Mouse (Mus musculus): ENCODE results near the gene Gm9944. TPM values are rescaled to one million over a fixed set of nuclear protein-coding genes. Genes with fewer than 3 reads are reported as not detected.
A peak's percentile ranks its signal among the peaks of the same experiment; 100 is the strongest.

The Gm9944 gene
- total and polyA plus RNA-seq, 2 experiments from 2014 or later, result not detected

DNA sequence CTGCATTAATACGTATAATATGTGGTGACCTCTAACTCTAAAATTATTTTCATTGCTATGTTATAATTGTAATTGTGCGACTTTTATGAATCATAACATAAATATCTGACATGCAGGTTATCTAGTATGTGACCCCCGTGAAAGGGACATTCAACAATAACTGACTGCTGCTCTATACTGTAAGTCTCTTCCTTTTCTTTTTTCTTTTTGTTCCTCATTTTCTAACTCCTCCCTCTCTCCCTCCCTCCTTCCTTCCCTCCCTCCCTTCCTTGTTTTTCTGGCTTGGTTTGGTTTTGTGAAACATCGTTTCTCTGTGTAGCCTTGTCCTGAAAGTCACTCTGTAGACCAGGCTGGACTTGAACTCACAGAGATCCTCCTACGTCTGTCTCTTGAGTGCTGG lies 28.5 kb downstream of the Gm9944 start:
- Histone ChIP-seq H3K36me3 (replicated peaks; ENCODE audit: control insufficient read depth, insufficient read depth, low read length) (no peaks in the 10 kb centered on the region), H3K4me2 (ENCODE audit: low read depth, low read length) (no peak overlapping the region), H3K4me3 (ENCODE audit: low read depth, low read length) (no peak overlapping the region), H3K27ac (ENCODE audit: low read depth) (no peak overlapping the region), H3K9ac (replicated peaks; ENCODE audit: low read depth, low read length) (no peak overlapping the region), H3K4me1 (ENCODE audit: control insufficient read depth, insufficient read depth) (no peaks in the 10 kb centered on the region), H3K9me3 (replicated peaks; ENCODE audit: control insufficient read depth, low read length) (no peaks in the 10 kb centered on the region), H3K27me3 (ENCODE audit: control insufficient read depth, insufficient read depth, low read length) (no peaks in the 10 kb centered on the region)
- no peak for TF ChIP-seq EP300 (IDR thresholded peaks at IDR 0.05; ENCODE audit: low read depth)
- TF ChIP-seq CTCF (IDR thresholded peaks at IDR 0.05; ENCODE audit: low read depth), result no peak
- DNase-seq (ENCODE audit: low spot score) (no peak), ATAC-seq (ENCODE audit: insufficient read depth, low read depth) (no peak)
- 59% methylated on average over 5 of the region's 5 CpGs for WGBS

GRCm38 (mm10) chr4:144420644-144421043 lies 32.5 kb downstream of the Gm9944 start:
- ATAC-seq (ENCODE audit: insufficient read depth, low read depth) (no peak), DNase-seq (ENCODE audit: low spot score) (no peak)
- Histone ChIP-seq H3K4me2 (ENCODE audit: low read depth, low read length) (no peak overlapping the region), H3K4me3 (ENCODE audit: low read depth, low read length) (no peak overlapping the region), H3K9me3 (replicated peaks; ENCODE audit: control insufficient read depth, low read length) (no peaks in the 10 kb centered on the region), H3K9ac (replicated peaks; ENCODE audit: low read depth, low read length) (no peak overlapping the region), H3K27ac (ENCODE audit: low read depth) (no peak overlapping the region), H3K27me3 (ENCODE audit: control insufficient read depth, insufficient read depth, low read length) (no peaks in the 10 kb centered on the region), H3K4me1 (ENCODE audit: control insufficient read depth, insufficient read depth) (no peaks in the 10 kb centered on the region), H3K36me3 (replicated peaks; ENCODE audit: control insufficient read depth, insufficient read depth, low read length) (no peaks in the 10 kb centered on the region)
- TF ChIP-seq CTCF (IDR thresholded peaks at IDR 0.05; ENCODE audit: low read depth), result peak; percentile 37
- TF ChIP-seq EP300 (IDR thresholded peaks at IDR 0.05; ENCODE audit: low read depth), result no peak

DNA sequence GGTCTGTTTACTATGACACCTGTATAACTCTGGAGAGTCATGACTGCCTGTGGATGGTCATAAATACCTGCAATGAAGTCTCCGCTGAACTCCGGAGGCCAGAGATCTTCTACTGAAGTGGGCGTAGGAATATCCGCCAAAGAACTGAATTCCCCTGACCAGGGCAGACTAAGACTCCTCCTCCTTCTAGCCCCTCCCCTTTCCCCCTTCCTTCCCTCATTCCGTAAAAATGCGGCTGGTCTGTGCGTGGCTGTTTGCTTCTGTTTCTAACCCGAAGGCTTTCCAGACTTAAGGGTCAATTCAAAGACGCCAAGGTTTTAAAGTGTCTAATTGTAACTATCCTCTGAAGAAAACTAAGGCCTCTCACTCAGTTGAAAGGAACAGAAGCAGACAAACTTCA lies 44.8 kb downstream of the Gm9944 start, which contains the start of gene Pramef12:
Pramef12 (minus strand) TSS at position 175 of the 400 bp plus-strand sequence.
- H3K27me3 ChIP-seq (ENCODE audit: control insufficient read depth, insufficient read depth, low read length), result no peaks in the 10 kb centered on the region
- no peaks in the 10 kb centered on the region for H3K9me3 ChIP-seq (replicated peaks; ENCODE audit: control insufficient read depth, low read length)
- 66% methylated on average over 9 of the region's 9 CpGs for WGBS
- no peak for DNase-seq (ENCODE audit: low spot score)
- no peak for ATAC-seq (ENCODE audit: insufficient read depth, low read depth)
- no peak within 1 kb of the TSS for H3K4me2 ChIP-seq (ENCODE audit: low read depth, low read length)
- H3K4me1 ChIP-seq (ENCODE audit: control insufficient read depth, insufficient read depth), result 0 out of 2 replicates have a peak, but pooled peaks cover 3% of the 10 kb centered on the region
- H3K9ac ChIP-seq (replicated peaks; ENCODE audit: low read depth, low read length), result no peak within 1 kb of the TSS
- H3K4me3 ChIP-seq (ENCODE audit: low read depth, low read length), result no peak within 1 kb of the TSS
- H3K36me3 ChIP-seq (replicated peaks; ENCODE audit: control insufficient read depth, insufficient read depth, low read length), result no peaks in the 10 kb centered on the region
- TF ChIP-seq EP300 (IDR thresholded peaks at IDR 0.05; ENCODE audit: low read depth), result no peak
- no peak for TF ChIP-seq CTCF (IDR thresholded peaks at IDR 0.05; ENCODE audit: low read depth)
- no peak within 1 kb of the TSS for H3K27ac ChIP-seq (ENCODE audit: low read depth)

DNA sequence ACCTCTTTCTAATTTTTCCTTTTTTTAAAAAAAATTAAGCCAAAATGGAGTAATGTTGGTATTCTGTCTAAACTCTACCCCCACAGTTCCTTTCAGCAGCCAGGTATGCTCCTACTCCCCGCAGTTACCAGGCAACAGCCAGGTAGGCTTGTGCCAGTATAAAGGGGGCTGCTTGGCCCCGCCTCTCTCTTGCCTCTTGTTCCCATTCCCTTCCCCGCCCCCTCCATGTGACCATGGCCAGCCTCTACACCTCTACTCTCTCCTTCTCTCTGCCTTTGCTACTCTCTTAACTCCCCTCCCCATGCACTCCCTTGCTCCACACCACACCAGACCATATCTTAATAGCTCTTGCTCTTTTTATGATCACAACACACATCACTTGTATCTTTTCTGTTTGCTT lies 46.9 kb downstream of the Gm9944 start:
- H3K27me3 ChIP-seq (ENCODE audit: control insufficient read depth, insufficient read depth, low read length), result no peaks in the 10 kb centered on the region
- no peaks in the 10 kb centered on the region for H3K36me3 ChIP-seq (replicated peaks; ENCODE audit: control insufficient read depth, insufficient read depth, low read length)
- H3K4me2 ChIP-seq (ENCODE audit: low read depth, low read length), result no peak overlapping the region
- H3K4me1 ChIP-seq (ENCODE audit: control insufficient read depth, insufficient read depth), result 0 out of 2 replicates have a peak, but pooled peaks cover 3% of the 10 kb centered on the region
- DNase-seq (ENCODE audit: low spot score), result no peak
- no peak overlapping the region for H3K27ac ChIP-seq (ENCODE audit: low read depth)
- 62% methylated on average over 3 of the region's 3 CpGs for WGBS
- H3K4me3 ChIP-seq (ENCODE audit: low read depth, low read length), result no peak overlapping the region
- H3K9me3 ChIP-seq (replicated peaks; ENCODE audit: control insufficient read depth, low read length), result no peaks in the 10 kb centered on the region
- ATAC-seq (ENCODE audit: insufficient read depth, low read depth), result no peak
- no peak overlapping the region for H3K9ac ChIP-seq (replicated peaks; ENCODE audit: low read depth, low read length)
- TF ChIP-seq CTCF (IDR thresholded peaks at IDR 0.05; ENCODE audit: low read depth), result no peak
- TF ChIP-seq EP300 (IDR thresholded peaks at IDR 0.05; ENCODE audit: low read depth), result no peak

GRCm38 (mm10) chr4:144404456-144405086 lies 48.5 kb downstream of the Gm9944 start:
- Histone ChIP-seq H3K4me1 (ENCODE audit: control insufficient read depth, insufficient read depth) (0 out of 2 replicates have a peak, but pooled peaks cover 3% of the 10 kb centered on the region), H3K4me2 (ENCODE audit: low read depth, low read length) (peak overlapping the region; percentile 67), H3K27me3 (ENCODE audit: control insufficient read depth, insufficient read depth, low read length) (no peaks in the 10 kb centered on the region), H3K9me3 (replicated peaks; ENCODE audit: control insufficient read depth, low read length) (no peaks in the 10 kb centered on the region), H3K4me3 (ENCODE audit: low read depth, low read length) (peak overlapping the region; percentile 44), H3K9ac (replicated peaks; ENCODE audit: low read depth, low read length) (peak overlapping the region; percentile 40; the same call in 1 of the 2 replicates), H3K36me3 (replicated peaks; ENCODE audit: control insufficient read depth, insufficient read depth, low read length) (no peaks in the 10 kb centered on the region), H3K27ac (ENCODE audit: low read depth) (no peak overlapping the region)
- DNase-seq (ENCODE audit: low spot score) (peak; percentile 60), ATAC-seq (ENCODE audit: insufficient read depth, low read depth) (peak; percentile 84)
- 7% methylated on average over 16 of the region's 17 CpGs for WGBS
- no peak for TF ChIP-seq CTCF (IDR thresholded peaks at IDR 0.05; ENCODE audit: low read depth)
- no peak for TF ChIP-seq EP300 (IDR thresholded peaks at IDR 0.05; ENCODE audit: low read depth)

Other genes starting within 250 kb of the Gm9944 start
- gene C87977, start 240.0 kb downstream of the Gm9944 start, total RNA-seq (2014; rRNA removed; ENCODE audit: low replicate concordance), result not detected in 2 replicates
- gene C87977, start 240.0 kb downstream of the Gm9944 start, polyA plus RNA-seq (2015; fragmentation: Nextera tagmentation; extraction: Ambion mirVana), result not detected in 2 replicates
- gene Pramel5, start 172.8 kb downstream of the Gm9944 start, total RNA-seq (2014; rRNA removed; ENCODE audit: low replicate concordance), result not detected in 2 replicates
- not detected in 2 replicates for gene Pramel5, start 172.8 kb downstream of the Gm9944 start, polyA plus RNA-seq (2015; fragmentation: Nextera tagmentation; extraction: Ambion mirVana)
- gene Gm13128, start 123.1 kb downstream of the Gm9944 start, total RNA-seq (2014; rRNA removed; ENCODE audit: low replicate concordance), result not detected in 2 replicates
- gene Gm13128, start 123.1 kb downstream of the Gm9944 start, polyA plus RNA-seq (2015; fragmentation: Nextera tagmentation; extraction: Ambion mirVana), result not detected in 2 replicates
- gene Gm13119, start 95.4 kb downstream of the Gm9944 start, total RNA-seq (2014; rRNA removed; ENCODE audit: low replicate concordance), result not detected in 2 replicates
- gene Gm13119, start 95.4 kb downstream of the Gm9944 start, polyA plus RNA-seq (2015; fragmentation: Nextera tagmentation; extraction: Ambion mirVana), result not detected in 2 replicates
- gene Pramef20, start 75.4 kb downstream of the Gm9944 start, total RNA-seq (2014; rRNA removed; ENCODE audit: low replicate concordance), result not detected in 2 replicates
- not detected in 2 replicates for gene Pramef20, start 75.4 kb downstream of the Gm9944 start, polyA plus RNA-seq (2015; fragmentation: Nextera tagmentation; extraction: Ambion mirVana)
- gene Pramef12, start 44.9 kb downstream of the Gm9944 start, total RNA-seq (2014; rRNA removed; ENCODE audit: low replicate concordance), result not detected in 2 replicates
- 0.05 TPM in 1 of 2 replicates, not detected in the other for gene Pramef12, start 44.9 kb downstream of the Gm9944 start, polyA plus RNA-seq (2015; fragmentation: Nextera tagmentation; extraction: Ambion mirVana)
- not detected in 2 replicates for gene 1700012P22Rik, start 14.5 kb downstream of the Gm9944 start, total RNA-seq (2014; rRNA removed; ENCODE audit: low replicate concordance)
- not detected in 2 replicates for gene 1700012P22Rik, start 14.5 kb downstream of the Gm9944 start, polyA plus RNA-seq (2015; fragmentation: Nextera tagmentation; extraction: Ambion mirVana)
- not detected in 2 replicates for gene Aadacl3, start 10.4 kb upstream of the Gm9944 start, total RNA-seq (2014; rRNA removed; ENCODE audit: low replicate concordance)
- not detected in 2 replicates for gene Aadacl3, start 10.4 kb upstream of the Gm9944 start, polyA plus RNA-seq (2015; fragmentation: Nextera tagmentation; extraction: Ambion mirVana)
- gene 9430007A20Rik, start 66.5 kb upstream of the Gm9944 start, total RNA-seq (2014; rRNA removed; ENCODE audit: low replicate concordance), result not detected in 2 replicates
- not detected in 2 replicates for gene 9430007A20Rik, start 66.5 kb upstream of the Gm9944 start, polyA plus RNA-seq (2015; fragmentation: Nextera tagmentation; extraction: Ambion mirVana)
- gene Gm13124, start 111.8 kb upstream of the Gm9944 start, total RNA-seq (2014; rRNA removed; ENCODE audit: low replicate concordance), result not detected in 2 replicates
- not detected in 2 replicates for gene Gm13124, start 111.8 kb upstream of the Gm9944 start, polyA plus RNA-seq (2015; fragmentation: Nextera tagmentation; extraction: Ambion mirVana)
- not detected in 2 replicates for gene Aadacl4, start 160.4 kb upstream of the Gm9944 start, total RNA-seq (2014; rRNA removed; ENCODE audit: low replicate concordance)
- not detected in 2 replicates for gene Aadacl4, start 160.4 kb upstream of the Gm9944 start, polyA plus RNA-seq (2015; fragmentation: Nextera tagmentation; extraction: Ambion mirVana)
- gene Gm436, start 233.1 kb upstream of the Gm9944 start, total RNA-seq (2014; rRNA removed; ENCODE audit: low replicate concordance), result not detected in 2 replicates
- gene Gm436, start 233.1 kb upstream of the Gm9944 start, polyA plus RNA-seq (2015; fragmentation: Nextera tagmentation; extraction: Ambion mirVana), result not detected in 2 replicates